Mouse (Mus musculus) limb, embryonic 13.5 days (tissue): ENCODE data around the gene Gm21983. TPM values are rescaled to one million over a fixed set of nuclear protein-coding genes. Genes with fewer than 3 reads are reported as not detected.

Experiments
- ATAC-seq: fragments of 200-750 bp; cut with Nextera tagmentation; 2 replicates; pipeline ENCODE4 v1.8.0; 2017; ENCODE audit warnings: low read depth, moderate number of reproducible peaks, moderate TSS enrichment; ENCODE audit not compliant: low FRiP score
- H3K27ac ChIP-seq: fragments of 300-500 bp; sonication (generic); 2 replicates; pipeline ENCODE4 v1.5.1; 2015; ENCODE audit warnings: inconsistent platforms, mild to moderate bottlenecking, moderate library complexity
- H3K27me3 ChIP-seq: fragments of 300-500 bp; sonication (generic); 2 replicates; pipeline ENCODE4 v1.6.1; 2015; ENCODE audit warnings: mild to moderate bottlenecking, inconsistent platforms
- H3K36me3 ChIP-seq: fragments of 300-500 bp; sonication (generic); 2 replicates; pipeline ENCODE4 v1.6.1; 2015; ENCODE audit warnings: inconsistent platforms, mild to moderate bottlenecking, moderate library complexity
- H3K4me1 ChIP-seq: fragments of 300-500 bp; sonication (generic); 2 replicates; pipeline ENCODE4 v1.6.1; 2015; ENCODE audit warnings: inconsistent platforms
- H3K4me2 ChIP-seq: fragments of 300-500 bp; sonication (generic); replicated peaks from 2 replicates; pipeline ENCODE4 v1.6.1; 2015; ENCODE audit warnings: inconsistent platforms, mild to moderate bottlenecking, moderate library complexity
- H3K4me3 ChIP-seq: fragments of 300-500 bp; sonication (generic); 2 replicates; pipeline ENCODE4 v1.5.1; 2015; ENCODE audit warnings: moderate library complexity, mild to moderate bottlenecking, inconsistent platforms
- H3K9ac ChIP-seq: fragments of 300-500 bp; sonication (generic); 2 replicates; pipeline ENCODE4 v1.6.1; 2015; ENCODE audit warnings: mild to moderate bottlenecking, inconsistent platforms
- H3K9me3 ChIP-seq: fragments of 300-500 bp; sonication (generic); 2 replicates; pipeline ENCODE4 v1.6.1; 2016; ENCODE audit warnings: inconsistent platforms
- WGBS: fragments of 180-500 bp; shearing (Covaris S2); methylation state at CpG from one replicate; pipeline ENCODE4 v1.1.7; 2015; 5-methylcytosine and 5-hydroxymethylcytosine counted together
- polyA plus RNA-seq: library from polyadenylated mRNA; unstranded; fragments of >200 nt; fragmentation: Nextera tagmentation; extraction: Ambion mirVana; gene quantifications from 2 replicates; pipeline ENCODE4 v1.2.1, GENCODE M21; 2015

Gm21983 gene
- polyA plus RNA-seq, 1 experiment from 2014 or later = 4.5 TPM

DNA sequence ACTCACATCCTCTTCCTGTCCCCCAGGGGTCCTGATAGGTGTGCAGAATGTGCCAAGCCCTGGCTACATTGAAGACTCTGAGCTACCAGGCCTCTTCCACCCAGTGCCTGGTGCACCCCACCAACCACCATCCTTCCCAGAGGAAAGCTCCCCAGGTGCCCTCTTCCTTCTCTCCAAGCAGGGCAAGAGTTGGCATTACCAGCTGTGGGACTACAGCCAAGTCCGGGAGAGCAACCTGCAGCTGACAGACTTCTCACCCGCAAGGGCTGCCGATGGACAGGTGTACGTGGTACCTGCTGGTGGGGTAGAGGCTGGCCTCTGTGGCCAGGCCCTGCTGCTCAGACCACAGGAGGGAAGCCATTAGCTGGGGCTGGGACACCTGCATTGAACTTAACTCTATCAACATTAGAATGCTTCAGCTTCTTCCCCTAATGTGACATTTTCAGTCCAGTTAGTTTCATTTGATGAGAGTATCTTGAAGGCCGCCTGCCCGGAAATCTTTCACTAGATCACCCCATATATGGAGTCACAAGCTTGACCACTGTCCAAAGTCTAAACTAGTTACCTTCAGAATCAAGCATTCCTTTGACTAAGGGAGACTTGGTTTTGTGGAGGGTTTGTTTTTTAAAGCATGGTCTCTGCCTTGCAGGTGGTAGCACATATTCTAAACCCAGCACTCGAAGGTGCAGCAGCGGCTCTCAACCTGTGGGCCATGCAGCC lies 23.0 kb upstream of the Gm21983 start:
- Histone ChIP-seq H3K27me3 (no peaks in the 10 kb centered on the region), H3K4me3 (no peak overlapping the region), H3K4me2 (no peak overlapping the region), H3K9ac (no peak overlapping the region), H3K4me1 (no peaks in the 10 kb centered on the region), H3K9me3 (no peaks in the 10 kb centered on the region), H3K36me3 (peaks cover 63% of the 10 kb centered on the region), H3K27ac (no peak overlapping the region)
- no peak for ATAC-seq
- WGBS = 96% methylated on average over 8 of the region's 8 CpGs

GRCm38 (mm10) chr7:27198779-27199178 lies 17.9 kb upstream of the Gm21983 start:
- peaks cover 40% of the 10 kb centered on the region for H3K36me3 ChIP-seq
- no peaks in the 10 kb centered on the region for H3K9me3 ChIP-seq
- peaks cover 11% of the 10 kb centered on the region for H3K4me1 ChIP-seq
- H3K9ac ChIP-seq = no peak overlapping the region
- no peaks in the 10 kb centered on the region for H3K27me3 ChIP-seq
- WGBS = 91% methylated on average over 8 of the region's 8 CpGs
- no peak overlapping the region for H3K27ac ChIP-seq
- ATAC-seq = no peak
- H3K4me3 ChIP-seq = no peak overlapping the region
- H3K4me2 ChIP-seq = no peak overlapping the region

DNA sequence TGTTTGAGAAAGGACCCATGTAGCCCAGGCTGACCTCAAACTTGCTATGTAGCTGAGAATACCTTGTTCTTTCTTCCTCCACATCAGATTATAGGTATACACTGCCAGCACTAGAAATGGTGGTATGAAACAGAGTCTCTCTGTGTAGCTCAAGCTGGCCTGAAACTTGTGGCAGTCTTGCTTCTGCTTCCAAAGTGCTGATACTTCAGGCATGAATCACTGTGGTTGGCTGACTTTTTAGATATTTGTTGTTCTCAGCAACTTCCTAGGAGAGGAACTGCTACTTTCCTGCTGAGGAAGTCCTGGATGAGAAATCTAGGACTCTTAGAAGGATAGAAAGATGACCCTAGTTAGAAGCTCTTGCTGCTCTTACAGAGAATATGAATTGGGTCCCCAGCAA lies 17.5 kb upstream of the Gm21983 start:
- Histone ChIP-seq H3K4me2 (no peak overlapping the region), H3K36me3 (peaks cover 40% of the 10 kb centered on the region), H3K27me3 (no peaks in the 10 kb centered on the region), H3K4me1 (peaks cover 16% of the 10 kb centered on the region), H3K9me3 (no peaks in the 10 kb centered on the region), H3K4me3 (no peak overlapping the region), H3K9ac (no peak overlapping the region), H3K27ac (no peak overlapping the region)
- no peak for ATAC-seq

DNA sequence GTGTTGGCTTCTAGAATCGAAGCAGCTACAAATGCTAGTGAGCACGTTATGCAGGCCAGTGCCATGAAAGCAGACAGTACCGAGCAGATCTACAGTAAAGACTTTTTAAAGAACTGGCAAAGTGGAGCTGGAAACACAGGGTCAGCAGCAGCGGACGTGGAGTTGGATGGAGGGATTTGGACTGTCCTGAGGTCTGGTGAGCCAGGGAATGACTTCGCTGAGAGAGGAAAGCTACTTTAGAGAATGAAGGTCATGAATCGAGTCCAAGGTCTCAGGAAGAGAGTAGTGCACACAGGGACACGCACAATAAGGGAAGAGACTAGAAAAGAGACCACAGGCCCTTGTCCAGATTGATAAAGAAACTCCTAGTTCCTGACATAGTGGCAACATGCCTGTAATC lies 16.7 kb upstream of the Gm21983 start:
- Histone ChIP-seq H3K27ac (no peak overlapping the region), H3K9ac (no peak overlapping the region), H3K9me3 (no peaks in the 10 kb centered on the region), H3K36me3 (peaks cover 40% of the 10 kb centered on the region), H3K27me3 (no peaks in the 10 kb centered on the region), H3K4me3 (no peak overlapping the region), H3K4me2 (no peak overlapping the region), H3K4me1 (peaks cover 18% of the 10 kb centered on the region)
- no peak for ATAC-seq
- 93% methylated on average over 8 of the region's 8 CpGs for WGBS

DNA sequence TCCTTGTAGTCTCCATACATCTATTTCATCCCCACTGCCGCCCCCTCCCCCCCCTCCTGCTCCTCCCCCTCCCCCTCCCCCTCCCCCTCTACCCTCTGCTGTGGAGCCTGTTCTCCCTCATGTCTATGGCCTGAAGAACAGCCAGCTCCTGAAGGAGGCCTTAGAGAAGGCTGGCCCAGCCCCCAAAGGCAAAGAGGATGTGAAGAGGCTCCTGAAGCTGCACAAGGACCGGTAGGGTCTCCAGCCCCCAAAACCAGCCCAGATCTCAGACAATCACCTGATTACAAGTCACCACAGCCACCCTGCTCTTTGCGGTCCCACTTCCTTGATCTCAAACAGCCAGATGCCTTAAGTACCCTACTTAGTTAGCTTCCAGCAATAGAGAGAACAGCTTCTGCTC lies 16.2 kb upstream of the Gm21983 start:
- Histone ChIP-seq H3K9me3 (no peaks in the 10 kb centered on the region), H3K4me3 (no peak overlapping the region), H3K4me1 (peaks cover 18% of the 10 kb centered on the region), H3K27me3 (no peaks in the 10 kb centered on the region), H3K4me2 (peak overlapping the region; percentile 69; the same call in 1 of the 2 replicates), H3K36me3 (peaks cover 41% of the 10 kb centered on the region), H3K27ac (no peak overlapping the region), H3K9ac (no peak overlapping the region)
- no peak for ATAC-seq
- WGBS = 83% methylated on average over 3 of the region's 3 CpGs

- Histone ChIP-seq H3K36me3 (peaks cover 44% of the 10 kb centered on the region), H3K9ac (peak within 1 kb of the TSS; percentile 86), H3K27ac (peak within 1 kb of the TSS; percentile 99), H3K27me3 (no peaks in the 10 kb centered on the region), H3K4me1 (peaks cover 18% of the 10 kb centered on the region), H3K9me3 (no peaks in the 10 kb centered on the region), H3K4me2 (peak within 1 kb of the TSS; percentile 82), H3K4me3 (peak within 1 kb of the TSS; percentile 80)
- peak; percentile 99 for ATAC-seq
- under 1% methylated on average over 64 of the region's 64 CpGs for WGBS
Observed at GRCm38 (mm10) chr7:27195681-27196611, 15.1 kb upstream of the Gm21983 start, which contains the start of the genes BC024978 and Snrpa. TSS of gene BC024978 (plus strand) at chr7:27195781. TSS of gene Snrpa (minus strand) at chr7:27196271.

DNA sequence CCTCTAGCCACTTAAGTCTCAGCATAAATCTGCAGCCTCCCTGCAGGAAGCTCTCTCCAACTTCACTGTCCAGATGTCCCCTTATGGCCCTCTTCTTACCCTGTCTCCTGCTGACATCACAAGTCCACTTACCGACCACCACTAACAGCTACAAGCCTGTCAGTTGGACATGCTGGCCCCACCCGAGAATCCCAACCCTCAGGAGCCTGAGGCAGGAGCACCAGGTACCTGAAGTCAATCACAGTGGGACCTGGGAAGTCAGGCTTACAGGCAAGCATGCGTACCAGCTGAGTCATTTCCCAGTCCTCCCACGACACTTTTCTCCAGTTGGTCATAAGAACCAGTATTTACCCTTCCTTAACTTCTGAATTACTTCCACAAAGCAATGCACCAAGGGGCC lies 12.8 kb upstream of the Gm21983 start:
- Histone ChIP-seq H3K27ac (no peak overlapping the region), H3K9ac (peak overlapping the region; percentile 31; the same call in 1 of the 2 replicates), H3K4me3 (no peak overlapping the region), H3K4me2 (peak overlapping the region; percentile 82), H3K4me1 (peaks cover 18% of the 10 kb centered on the region), H3K27me3 (no peaks in the 10 kb centered on the region), H3K36me3 (peaks cover 60% of the 10 kb centered on the region), H3K9me3 (no peaks in the 10 kb centered on the region)
- 83% methylated on average over 4 of the region's 4 CpGs for WGBS
- no peak for ATAC-seq

- Histone ChIP-seq H3K36me3 (peaks cover 71% of the 10 kb centered on the region), H3K27ac (no peak overlapping the region), H3K9me3 (no peaks in the 10 kb centered on the region), H3K27me3 (no peaks in the 10 kb centered on the region), H3K4me3 (no peak overlapping the region), H3K9ac (no peak overlapping the region), H3K4me2 (no peak overlapping the region), H3K4me1 (peaks cover 18% of the 10 kb centered on the region)
- no peak for ATAC-seq
- 92% methylated on average over 5 of the region's 5 CpGs for whole genome bisulfite sequencing
Observed at GRCm38 (mm10) chr7:27192434-27192833, 11.5 kb upstream of the Gm21983 start.

DNA sequence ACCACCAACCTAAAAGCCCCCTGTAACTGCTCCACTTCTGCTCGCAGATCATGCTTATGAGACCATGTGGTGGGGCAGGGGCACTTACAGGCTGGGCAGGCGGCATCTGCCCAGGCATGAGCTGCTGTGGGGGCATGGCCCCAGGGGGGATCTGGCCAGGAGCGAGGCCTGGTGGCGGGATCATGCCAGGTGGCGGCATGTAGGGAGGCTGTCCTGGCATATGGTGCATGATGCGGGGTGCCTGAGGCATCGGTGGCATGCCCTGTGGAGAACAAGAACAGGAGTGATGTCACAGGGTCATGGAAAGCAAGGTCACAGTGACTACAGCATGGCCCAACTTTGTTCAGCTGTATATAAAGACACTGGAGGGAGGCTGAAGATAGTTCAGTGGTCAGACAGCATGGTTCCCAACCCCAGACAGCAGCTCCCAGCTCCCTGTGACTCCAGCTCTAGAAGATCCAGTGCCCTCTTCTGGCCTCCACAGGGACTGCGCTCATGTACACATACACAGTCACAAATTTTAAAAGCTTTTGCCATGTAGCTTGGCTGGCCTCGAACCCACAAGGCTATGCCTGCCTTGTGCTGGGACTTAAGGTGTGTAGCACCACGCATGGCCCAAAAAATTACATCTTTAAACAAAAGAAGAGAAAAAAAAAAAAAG lies 8.5 kb upstream of the Gm21983 start:
- Histone ChIP-seq H3K36me3 (peaks cover 98% of the 10 kb centered on the region), H3K4me2 (no peak overlapping the region), H3K4me3 (no peak overlapping the region), H3K27me3 (no peaks in the 10 kb centered on the region), H3K9me3 (no peaks in the 10 kb centered on the region), H3K27ac (no peak overlapping the region), H3K9ac (no peak overlapping the region), H3K4me1 (peaks cover 11% of the 10 kb centered on the region)
- 96% methylated on average over 10 of the region's 10 CpGs for WGBS
- no peak for ATAC-seq

DNA sequence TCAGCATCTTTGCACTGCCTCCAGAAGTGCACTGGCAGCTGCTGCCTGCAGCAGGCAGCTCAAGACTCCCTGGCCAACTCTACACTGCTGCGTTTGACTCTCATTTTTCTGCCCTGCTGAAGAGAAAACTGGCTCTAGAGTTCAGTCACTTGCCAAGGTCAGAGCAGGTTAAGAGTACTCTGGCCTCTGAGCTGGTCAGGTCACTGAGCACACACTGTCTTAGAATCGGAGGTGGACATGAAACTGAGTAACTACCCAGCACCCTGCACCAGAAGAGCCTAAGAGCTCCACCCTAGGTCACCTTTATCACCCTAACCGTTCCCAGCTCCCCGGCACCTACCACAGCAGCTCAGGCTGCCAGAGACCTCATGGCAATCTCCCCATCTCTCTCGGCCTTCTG lies 5.1 kb upstream of the Gm21983 start:
- peaks cover 5% of the 10 kb centered on the region; the same call in 1 of the 2 replicates for H3K4me1 ChIP-seq
- WGBS = 93% methylated on average over 5 of the region's 5 CpGs
- no peak overlapping the region for H3K27ac ChIP-seq
- no peak overlapping the region for H3K9ac ChIP-seq
- ATAC-seq = no peak
- peaks cover 76% of the 10 kb centered on the region for H3K36me3 ChIP-seq
- H3K27me3 ChIP-seq = no peaks in the 10 kb centered on the region
- H3K4me2 ChIP-seq = no peak overlapping the region
- no peak overlapping the region for H3K4me3 ChIP-seq
- no peaks in the 10 kb centered on the region for H3K9me3 ChIP-seq

GRCm38 (mm10) chr7:27184964-27185363 lies 4.1 kb upstream of the Gm21983 start:
- Histone ChIP-seq H3K4me1 (peaks cover 8% of the 10 kb centered on the region; the same call in 1 of the 2 replicates), H3K4me2 (no peak overlapping the region), H3K36me3 (peaks cover 65% of the 10 kb centered on the region), H3K9me3 (no peaks in the 10 kb centered on the region), H3K4me3 (no peak overlapping the region), H3K9ac (no peak overlapping the region), H3K27ac (no peak overlapping the region), H3K27me3 (no peaks in the 10 kb centered on the region)
- ATAC-seq = no peak
- 64% methylated on average over 3 of the region's 3 CpGs for WGBS

DNA sequence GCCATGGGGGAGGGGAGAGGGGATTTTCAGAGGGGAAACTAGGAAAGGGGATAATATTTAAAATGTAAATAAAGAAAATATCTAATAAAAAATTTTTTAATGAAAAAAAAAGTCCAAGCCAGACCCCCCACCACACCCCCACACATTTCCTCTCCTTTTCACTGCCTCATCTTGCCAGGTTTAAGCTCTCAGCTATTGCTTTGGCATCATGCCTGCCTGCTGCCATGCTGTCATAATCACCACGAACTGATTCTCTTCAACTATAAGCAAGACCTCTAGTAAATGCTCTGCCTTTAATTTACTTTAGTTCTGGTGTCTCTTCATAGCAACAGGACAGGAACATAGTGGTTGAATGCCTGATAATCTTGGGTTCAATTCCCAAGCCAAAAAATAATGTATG lies 1.6 kb upstream of the Gm21983 start:
- Histone ChIP-seq H3K9ac (no peak overlapping the region), H3K27me3 (no peaks in the 10 kb centered on the region), H3K4me1 (peaks cover 22% of the 10 kb centered on the region), H3K36me3 (peaks cover 41% of the 10 kb centered on the region), H3K4me3 (no peak overlapping the region), H3K4me2 (no peak overlapping the region), H3K9me3 (no peaks in the 10 kb centered on the region), H3K27ac (no peak overlapping the region)
- ATAC-seq = no peak
- 79% methylated on average over 1 of the region's 1 CpGs for WGBS
